ENCODE assay signal across 9 mouse cellular contexts in the genomic region with DNA sequence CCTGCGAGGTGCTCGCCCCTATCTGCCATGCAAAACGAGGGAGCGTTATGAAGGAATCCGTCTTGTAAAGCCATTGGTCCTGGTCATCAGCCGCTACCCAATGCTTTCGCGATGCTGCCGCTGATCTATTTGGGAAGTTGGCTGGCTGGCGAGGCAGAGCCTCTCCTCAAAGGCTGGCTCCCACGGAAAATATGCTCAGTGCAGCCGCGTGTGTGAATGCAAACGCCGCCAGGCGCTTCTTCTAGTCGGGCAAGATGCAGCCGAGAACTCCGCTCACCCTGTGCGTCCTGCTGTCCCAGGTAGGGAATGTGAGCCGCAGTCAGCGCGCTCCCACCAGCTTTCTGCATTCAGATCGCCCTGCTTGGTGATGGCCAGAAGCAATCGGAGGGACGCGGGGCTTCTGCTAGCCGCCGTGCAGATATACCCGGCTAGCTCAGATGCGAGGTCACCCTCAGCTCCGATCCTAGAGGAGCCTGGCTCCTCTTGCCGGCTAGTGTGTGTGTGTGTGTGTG. TPM values are rescaled to one million over a fixed set of nuclear protein-coding genes. Genes with fewer than 3 reads are reported as not detected.
DNase-seq lines count a peak whose midpoint lies in the region; ATAC-seq and TF ChIP-seq lines count a peak whose summit lies in the region.
"Had no signal": no experiment of that assay in that cellular context is flagged by ENCODE, and none has a peak within 500 bp of the region (broad histone marks: within the 10 kb centered on the region; RNA-seq: fewer than 3 reads in every experiment).

A gene (plus strand): TSS at position 134 of the 512 bp plus-strand sequence.

- intact Hi-C loops in left cerebral cortex, postnatal 25 days (cut with DNase I), result loop anchor here (10.0 kb wide), 3 partner anchors 311 to 781 kb away; no protein-coding TSS in a partner anchor

- H3K4me2 ChIP-seq in myocyte (ENCODE audit: low read depth), result peak within 1 kb of the TSS; percentile 97

- H3K4me1 ChIP-seq in kidney, adult 2 months (ENCODE audit: control insufficient read depth, insufficient read depth, low read length), result no peaks in the 10 kb centered on the region

- peaks cover 4% of the 10 kb centered on the region for H3K79me2 ChIP-seq in myocyte (ENCODE audit: control insufficient read depth, insufficient read depth)

- WGBS in kidney, adult 2 months, result under 1% methylated on average over 33 of the region's 33 CpGs

- TF ChIP-seq CTCF in kidney, adult 2 months (conservative IDR thresholded peaks at IDR 0.05; ENCODE audit: insufficient read depth, insufficient read length, low read depth, low read length), result no peak

- H3K4me3 ChIP-seq in kidney, adult 2 months (ENCODE audit: insufficient read depth, low read depth, low read length), result peak within 1 kb of the TSS; percentile 34
- peak within 1 kb of the TSS; percentile 78 for H3K4me3 ChIP-seq in myocyte

- H3K27me3 ChIP-seq in kidney, adult 2 months (replicated peaks; ENCODE audit: control insufficient read depth, insufficient read depth, low read length), result no peaks in the 10 kb centered on the region
- no peaks in the 10 kb centered on the region for H3K27me3 ChIP-seq in myocyte (ENCODE audit: control insufficient read depth, insufficient read depth, insufficient read length)

- H3K36me3 ChIP-seq in kidney, adult 2 months (ENCODE audit: control insufficient read depth, insufficient read depth, low read length), result no peaks in the 10 kb centered on the region
- H3K36me3 ChIP-seq in myocyte (ENCODE audit: control insufficient read depth, insufficient read depth), result no peaks in the 10 kb centered on the region

- DNase-seq in kidney, adult 2 months, result peak; percentile 8
- DNase-seq in kidney, postnatal 14 days, result no peak
- peak; percentile 21 for DNase-seq in cerebellum, adult 9-11 months
- DNase-seq in frontal cortex, postnatal 10 days (ENCODE audit: low spot score in 2 of 2), result peak; percentile 71 to 73
- peak; percentile 64 for DNase-seq in heart, postnatal 4 days
- DNase-seq in left cerebral cortex, postnatal 25 days (ENCODE audit: low spot score in 2 of 2), result peak; percentile 82 to 91

- ATAC-seq in megakaryocyte, adult 5-6 weeks (ENCODE audit: poor library complexity, severe bottlenecking), result no peak

- no peak for TF ChIP-seq POLR2A in kidney, adult 2 months (IDR thresholded peaks at IDR 0.05; ENCODE audit: low read depth, low read length)
- TF ChIP-seq POLR2A in myocyte (IDR thresholded peaks at IDR 0.05; ENCODE audit: insufficient read length, low read depth), result peak; percentile 74

- H3K27ac ChIP-seq in kidney, adult 2 months (ENCODE audit: insufficient read depth, low read depth, low read length), result no peak within 1 kb of the TSS
- H3K27ac ChIP-seq: macrophage had no signal

- H3ac ChIP-seq in myocyte (ENCODE audit: control insufficient read depth, insufficient read length), result peak within 1 kb of the TSS; percentile 75

TF ChIP-seq in myocyte, 11 proteins besides CTCF, POLR2A, EP300 and RAD21:
- TF ChIP-seq USF1 (IDR thresholded peaks at IDR 0.05; ENCODE audit: low read depth) (no peak), E2F4 (IDR thresholded peaks at IDR 0.05; ENCODE audit: insufficient read depth) (no peak), POLR2AphosphoS2 (IDR thresholded peaks at IDR 0.05; ENCODE audit: insufficient read length, low read depth) (no peak), MAX (IDR thresholded peaks at IDR 0.05; ENCODE audit: low read depth) (no peak), MYOG (IDR thresholded peaks at IDR 0.05; ENCODE audit: control insufficient read depth in 1 of 3, insufficient read depth in 1 of 3, insufficient read length in 2 of 3, low read depth in 2 of 3) (no peak), CEBPB (IDR thresholded peaks at IDR 0.05; ENCODE audit: insufficient read depth, poor library complexity, severe bottlenecking) (no peak)

RNA-seq across cellular contexts. Expression of the gene that starts here (rescaled TPM):
- polyA plus RNA-seq in kidney, adult 2 months (2012; rRNA removed), result 11.6 and 13.4 TPM in 2 replicates
- total RNA-seq in heart, postnatal 4 days (2021), result 100 to 1,000 TPM; 178 to 201 TPM
- 10 to 100 TPM; 82.4 to 86.1 TPM for total RNA-seq in left cerebral cortex, postnatal 25 days (2021)
- 56.6 TPM for polyA plus RNA-seq in myocyte (2012; fragmentation: generic; extraction: Trizol)
- total RNA-seq in megakaryocyte, adult 5-6 weeks (2015), result not detected in 2 replicates
- not detected in 2 replicates for total RNA-seq in megakaryocyte, adult 5-6 weeks (2017)
- polyA plus RNA-seq: macrophage had no signal

Comparison
In these comparisons a context has a peak if more than half of its experiments do, and no peak if none do; other contexts are left out.
1. RNA of the gene that starts here (total RNA-seq): 178 to 201 TPM in heart, postnatal 4 days and 82.4 to 86.1 TPM in left cerebral cortex, postnatal 25 days; not detected in megakaryocyte, adult 5-6 weeks; every median in the first group is over 10 times any median in the second.